25 mouse cellular contexts compared by ENCODE assay signal in genomic region chr9:21978398-21979128, GRCm38 (mm10). TPM values are rescaled to one million over a fixed set of nuclear protein-coding genes. Genes with fewer than 3 reads are reported as not detected.
A peak's percentile ranks its signal among the peaks of the same experiment; 100 is the strongest.
DNase-seq lines count a peak whose midpoint lies in the region; ATAC-seq and TF ChIP-seq lines count a peak whose summit lies in the region.
"Had no signal": no experiment of that assay in that cellular context is flagged by ENCODE, and none has a peak within 500 bp of the region (broad histone marks: within the 10 kb centered on the region; RNA-seq: fewer than 3 reads in every experiment).

No protein-coding gene starts in this region.

- H3K9me3 ChIP-seq in kidney, embryonic 15.5 days (replicated peaks): no peaks in the 10 kb centered on the region
- no peaks in the 10 kb centered on the region for H3K9me3 ChIP-seq in ES-Bruce4 (replicated peaks; ENCODE audit: control insufficient read depth, insufficient read depth, low read length, poor library complexity, severe bottlenecking)
- H3K9me3 ChIP-seq: embryonic facial prominence, embryonic 12.5 days; forebrain, embryonic 10.5 days; forebrain, embryonic 15.5 days; limb, embryonic 12.5 days; liver, embryonic 15.5 days; midbrain, embryonic 10.5 days had no signal

- peaks cover 42% of the 10 kb centered on the region for H3K36me3 ChIP-seq in kidney, embryonic 15.5 days
- H3K36me3 ChIP-seq in ES-Bruce4 (ENCODE audit: control insufficient read depth, insufficient read depth, low read length, poor library complexity, severe bottlenecking): no peaks in the 10 kb centered on the region
- H3K36me3 ChIP-seq: embryonic facial prominence, embryonic 12.5 days; forebrain, embryonic 15.5 days; heart, embryonic 12.5 days; limb, embryonic 12.5 days; liver, embryonic 15.5 days had no signal

- H3K4me2 ChIP-seq in kidney, embryonic 15.5 days: no peak overlapping the region
- H3K4me2 ChIP-seq: embryonic facial prominence, embryonic 12.5 days; forebrain, embryonic 15.5 days; heart, embryonic 12.5 days; hindbrain, embryonic 14.5 days; limb, embryonic 12.5 days; liver, embryonic 15.5 days; lung, embryonic 14.5 days had no signal

- no peaks in the 10 kb centered on the region for H3K4me1 ChIP-seq in kidney, embryonic 15.5 days
- peaks cover 3% of the 10 kb centered on the region for H3K4me1 ChIP-seq in ES-Bruce4 (ENCODE audit: control insufficient read depth, insufficient read depth, low read length)
- H3K4me1 ChIP-seq: embryonic facial prominence, embryonic 12.5 days; heart, embryonic 12.5 days; limb, embryonic 12.5 days had no signal

- no peak overlapping the region for H3K27ac ChIP-seq in kidney, embryonic 15.5 days
- H3K27ac ChIP-seq in ES-Bruce4 (ENCODE audit: insufficient read depth, low read length): no peak overlapping the region
- H3K27ac ChIP-seq: embryonic facial prominence, embryonic 12.5 days; forebrain, embryonic 10.5 days; forebrain, embryonic 15.5 days; gastrocnemius, adult 2 months; heart, adult 2 months; hindbrain, embryonic 14.5 days; limb, embryonic 12.5 days; liver, embryonic 15.5 days; midbrain, embryonic 10.5 days; stomach, postnatal 0 days had no signal

- H3K4me3 ChIP-seq in kidney, embryonic 15.5 days (replicated peaks): no peak overlapping the region
- H3K4me3 ChIP-seq in ES-Bruce4 (ENCODE audit: low read depth, low read length): no peak overlapping the region
- H3K4me3 ChIP-seq: embryonic facial prominence, embryonic 12.5 days; forebrain, embryonic 10.5 days; forebrain, embryonic 15.5 days; gastrocnemius, adult 2 months; heart, adult 2 months; heart, embryonic 12.5 days; limb, embryonic 12.5 days; liver, embryonic 15.5 days; midbrain, embryonic 10.5 days had no signal

- no peak overlapping the region for H3K9ac ChIP-seq in kidney, embryonic 15.5 days
- no peak overlapping the region for H3K9ac ChIP-seq in ES-Bruce4 (ENCODE audit: low read depth, poor library complexity, severe bottlenecking)
- H3K9ac ChIP-seq: embryonic facial prominence, embryonic 12.5 days; forebrain, embryonic 15.5 days; heart, embryonic 12.5 days; hindbrain, embryonic 14.5 days; limb, embryonic 12.5 days; liver, embryonic 15.5 days; lung, embryonic 14.5 days had no signal

- TF ChIP-seq POLR2A in ES-Bruce4 (IDR thresholded peaks at IDR 0.05; ENCODE audit: insufficient read depth, low read length): no peak

- no peaks in the 10 kb centered on the region for H3K27me3 ChIP-seq in kidney, embryonic 15.5 days
- no peaks in the 10 kb centered on the region for H3K27me3 ChIP-seq in ES-Bruce4 (ENCODE audit: control insufficient read depth, insufficient read depth, low read length, poor library complexity, severe bottlenecking)
- H3K27me3 ChIP-seq: embryonic facial prominence, embryonic 12.5 days had no signal

- peak; percentile 62 for DNase-seq in kidney, adult 11 months
- DNase-seq in ZHBTc4 (ENCODE audit: low read depth, low spot score): peak; percentile 58
- DNase-seq in kidney, postnatal 25 days: peak; percentile 45 to 70
- DNase-seq in spleen, postnatal 4 days (ENCODE audit: low spot score in 2 of 2): no peak
- no peak for DNase-seq in Muller cell, postnatal 12 days (ENCODE audit: inconsistent ontology term)
- DNase-seq: embryo, embryonic 11 days; gastrocnemius, postnatal 36 days; layer of hippocampus, adult 9-11 months; lung, embryonic 14.5 days; right cerebral cortex, postnatal 25 days; thymus, adult 18-20 months had no signal

- peak; percentile 23; the same call in 1 of the 2 replicates for TF ChIP-seq EP300 in ES-Bruce4 (IDR thresholded peaks at IDR 0.05; ENCODE audit: insufficient read depth, low read depth, low read length)

- TF ChIP-seq CTCF in ES-Bruce4 (IDR thresholded peaks at IDR 0.05; ENCODE audit: low read depth, low read length): no peak

- WGBS in kidney, embryonic 15.5 days: 79% methylated on average over 4 of the region's 4 CpGs

- no peak for ATAC-seq in kidney, embryonic 15.5 days (replicated peaks; ENCODE audit: low FRiP score)
- ATAC-seq: forebrain, embryonic 15.5 days; midbrain, embryonic 16.5 days had no signal

RNA-seq across cellular contexts. Expression of gene Rgl3, which starts 10.7 kb away (rescaled TPM):
- polyA plus RNA-seq in kidney, embryonic 15.5 days (2015; fragmentation: Nextera tagmentation; extraction: Ambion mirVana): 23.7 and 24.5 TPM in 2 replicates
- polyA plus RNA-seq in ES-Bruce4 (2011; ENCODE audit: insufficient read depth, insufficient read length, low read depth, missing spikeins): 9.2 and 9.7 TPM in 2 replicates

RNA-seq across cellular contexts. Expression of gene Epor, which starts 15.3 kb away (rescaled TPM):
- 12.1 and 15.2 TPM in 2 replicates for polyA plus RNA-seq in kidney, embryonic 15.5 days (2015; fragmentation: Nextera tagmentation; extraction: Ambion mirVana)
- 0.57 and 1.9 TPM in 2 replicates for polyA plus RNA-seq in ES-Bruce4 (2011; ENCODE audit: insufficient read depth, insufficient read length, low read depth, missing spikeins)

RNA-seq across cellular contexts. Expression of gene Swsap1, which starts 23.0 kb away (rescaled TPM):
- 7.9 and 12.6 TPM in 2 replicates for polyA plus RNA-seq in kidney, embryonic 15.5 days (2015; fragmentation: Nextera tagmentation; extraction: Ambion mirVana)
- polyA plus RNA-seq in ES-Bruce4 (2011; ENCODE audit: insufficient read depth, insufficient read length, low read depth, missing spikeins): 8.5 TPM in 2 replicates

RNA-seq across cellular contexts. Expression of gene Ccdc151, which starts 23.9 kb away (rescaled TPM):
- 1.6 TPM in 2 replicates for polyA plus RNA-seq in kidney, embryonic 15.5 days (2015; fragmentation: Nextera tagmentation; extraction: Ambion mirVana)
- 1.6 and 2.8 TPM in 2 replicates for polyA plus RNA-seq in ES-Bruce4 (2011; ENCODE audit: insufficient read depth, insufficient read length, low read depth, missing spikeins)
- polyA plus RNA-seq: liver, embryonic 15.5 days had no signal

RNA-seq across cellular contexts. Expression of gene Prkcsh, which starts 24.0 kb away (rescaled TPM):
- 137 and 140 TPM in 2 replicates for polyA plus RNA-seq in kidney, embryonic 15.5 days (2015; fragmentation: Nextera tagmentation; extraction: Ambion mirVana)
- 108 and 116 TPM in 2 replicates for polyA plus RNA-seq in ES-Bruce4 (2011; ENCODE audit: insufficient read depth, insufficient read length, low read depth, missing spikeins)

Comparison
In these comparisons a context has a peak if more than half of its experiments do, and no peak if none do; other contexts are left out.
1. DNase-seq: peak in kidney, adult 11 months (single experiment), ZHBTc4 (single experiment) and kidney, postnatal 25 days (2 of 2); none in spleen, postnatal 4 days (0 of 2) and Muller cell, postnatal 12 days (single experiment).